Mouse (Mus musculus): Measurements from ENCODE around the gene Pou2f2. TPM values are rescaled to one million over a fixed set of nuclear protein-coding genes. Genes with fewer than 3 reads are reported as not detected.

Pou2f2 gene
- total RNA-seq (2012; rRNA removed) (28.2 and 46.1 TPM in 2 replicates), total RNA-seq (2014; rRNA removed) (7.3 and 8.9 TPM in 2 replicates), polyA plus RNA-seq (2012; ENCODE audit: insufficient read length, low read depth) (72.1 and 102 TPM in 2 replicates)

GRCm38 (mm10) chr7:25179606-25180161, at the start of gene Pou2f2:
Gene Pou2f2 (minus strand): TSS chr7:25179726.
- Histone ChIP-seq H3K4me2 (ENCODE audit: insufficient read depth, low read depth, poor library complexity, severe bottlenecking) (peak within 1 kb of the TSS; percentile 88), H3K27ac (ENCODE audit: insufficient read depth, low read depth) (no peak within 1 kb of the TSS), H3K9me3 (replicated peaks; ENCODE audit: low read length) (no peaks in the 10 kb centered on the region), H3K36me3 (replicated peaks in 1 of 2; ENCODE audit: control insufficient read depth in 1 of 2, insufficient read depth in 1 of 2, low read length in 1 of 2) (no peaks in the 10 kb centered on the region), H3K27me3 (replicated peaks) (peaks cover 69% of the 10 kb centered on the region), H3K4me1 (ENCODE audit: control insufficient read depth in 1 of 2, insufficient read depth in 2 of 2) (peaks cover 7 to 37% of the 10 kb centered on the region in 2 experiments; a peak in 3 of 4 replicates), H3K79me2 (replicated peaks; ENCODE audit: control insufficient read depth, extremely low read depth, insufficient read depth, poor library complexity, severe bottlenecking) (no peaks in the 10 kb centered on the region), H3K9ac (ENCODE audit: insufficient read depth, low read depth) (peak within 1 kb of the TSS; percentile 15), H3K4me3 (replicated peaks in 1 of 3; ENCODE audit: low read depth in 2 of 3, low read length in 2 of 3, poor library complexity in 1 of 3) (peak within 1 kb of the TSS; percentile 23 to 60 (median 32))
- in situ Hi-C loops (cut with MboI; ENCODE audit: low pct_ligation_motif_present, low pct_unique_long_range_greater_than_20kb, low sequenced_read_pairs) (loop anchor here (5.0 to 10.0 kb wide), 2 partner anchors 47 to 95 kb away; no protein-coding TSS in a partner anchor), dilution Hi-C loops (cut with MboI; ENCODE audit: extremely low pct_ligation_motif_present, extremely low pct_unique_long_range_greater_than_20kb, low sequenced_read_pairs) (no loop called here)
- DNase-seq (ENCODE audit: extremely low read depth): peak; percentile 31
- TF ChIP-seq KAT2A (IDR thresholded peaks at IDR 0.05; ENCODE audit: insufficient replicate concordance, low read length) (no peak), NRF1 (IDR thresholded peaks at IDR 0.05; ENCODE audit: low read depth, low read length) (peak; percentile 60), MXI1 (IDR thresholded peaks at IDR 0.05; ENCODE audit: low read depth, low read length) (peak; percentile 61), GABPA (IDR thresholded peaks at IDR 0.05; ENCODE audit: insufficient replicate concordance, low read depth, low read length) (no peak), CTCF (conservative IDR thresholded peaks at IDR 0.05 in 1 of 2, IDR thresholded peaks at IDR 0.05 in 1 of 2; ENCODE audit: low read depth in 2 of 2, low read length in 2 of 2) (peak in 1 of 2 experiments; percentile 41; a peak in 2 of 4 replicates), ZKSCAN1 (IDR thresholded peaks at IDR 0.05; ENCODE audit: borderline replicate concordance, low read depth, low read length) (no peak), CHD1 (IDR thresholded peaks at IDR 0.05; ENCODE audit: low read depth, low read length) (no peak), PAX5 (IDR thresholded peaks at IDR 0.05; ENCODE audit: low read length) (no peak), SIN3A (IDR thresholded peaks at IDR 0.05; ENCODE audit: low read length) (no peak), MYC (IDR thresholded peaks at IDR 0.05; ENCODE audit: low read depth, low read length) (no peak), CHD2 (IDR thresholded peaks at IDR 0.05; ENCODE audit: low read length) (no peak), ETS1 (conservative IDR thresholded peaks at IDR 0.05; ENCODE audit: low read depth, low read length) (no peak), EP300 (IDR thresholded peaks at IDR 0.05; ENCODE audit: low read length) (no peak), ZC3H11A (IDR thresholded peaks at IDR 0.05; ENCODE audit: low read depth, low read length) (no peak), UBTF (IDR thresholded peaks at IDR 0.05; ENCODE audit: low read depth, low read length) (peak; percentile 90), MAZ (IDR thresholded peaks at IDR 0.05; ENCODE audit: low read depth, low read length) (0 out of 2 replicates have a peak, but pooled peaks have one; percentile 57), TCF12 (IDR thresholded peaks at IDR 0.05; ENCODE audit: low read depth, low read length) (no peak), ZNF384 (IDR thresholded peaks at IDR 0.05; ENCODE audit: low read depth, low read length) (no peak), SMC3 (IDR thresholded peaks at IDR 0.05; ENCODE audit: low read depth, low read length) (no peak), E2F4 (IDR thresholded peaks at IDR 0.05; ENCODE audit: insufficient replicate concordance, low read depth, low read length) (no peak)
